Mouse (Mus musculus): ENCODE measurements around the gene Tm7sf3. TPM values are rescaled to one million over a fixed set of nuclear protein-coding genes. Genes with fewer than 3 reads are reported as not detected.

Gene Tm7sf3
- polyA plus RNA-seq, 1 experiment from 2014 or later = 32.5 TPM

DNA sequence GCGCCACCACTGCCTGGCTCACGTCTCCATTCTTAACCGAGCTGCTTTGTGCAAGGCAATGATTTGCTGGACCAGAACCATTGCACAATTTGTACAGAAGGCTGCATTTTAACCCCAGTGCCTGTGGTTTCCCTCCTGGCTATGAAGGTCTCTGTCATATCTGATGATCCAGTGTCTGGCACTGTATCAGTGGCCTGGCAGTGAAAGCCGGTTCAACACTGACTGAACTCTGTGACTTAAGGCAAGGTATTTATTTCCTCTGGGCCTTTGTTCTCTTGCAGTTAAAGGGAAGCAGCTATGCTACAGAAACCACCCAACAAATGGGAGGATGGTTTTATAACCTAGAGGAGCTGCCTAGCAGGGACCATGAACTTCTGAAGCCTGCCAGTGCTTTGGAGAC, 11.7 kb downstream of the Tm7sf3 start:
- H3K4me2 ChIP-seq (replicated peaks) = no peak overlapping the region
- H3K9me3 ChIP-seq = no peaks in the 10 kb centered on the region
- WGBS = 81% methylated on average over 4 of the region's 4 CpGs
- H3K4me3 ChIP-seq (replicated peaks) = no peak overlapping the region
- H3K4me1 ChIP-seq (replicated peaks) = peaks cover 7% of the 10 kb centered on the region
- ATAC-seq = no peak
- H3K27ac ChIP-seq = no peak overlapping the region
- no peaks in the 10 kb centered on the region for H3K36me3 ChIP-seq
- no peak overlapping the region for H3K9ac ChIP-seq
- no peaks in the 10 kb centered on the region for H3K27me3 ChIP-seq (replicated peaks)

DNA sequence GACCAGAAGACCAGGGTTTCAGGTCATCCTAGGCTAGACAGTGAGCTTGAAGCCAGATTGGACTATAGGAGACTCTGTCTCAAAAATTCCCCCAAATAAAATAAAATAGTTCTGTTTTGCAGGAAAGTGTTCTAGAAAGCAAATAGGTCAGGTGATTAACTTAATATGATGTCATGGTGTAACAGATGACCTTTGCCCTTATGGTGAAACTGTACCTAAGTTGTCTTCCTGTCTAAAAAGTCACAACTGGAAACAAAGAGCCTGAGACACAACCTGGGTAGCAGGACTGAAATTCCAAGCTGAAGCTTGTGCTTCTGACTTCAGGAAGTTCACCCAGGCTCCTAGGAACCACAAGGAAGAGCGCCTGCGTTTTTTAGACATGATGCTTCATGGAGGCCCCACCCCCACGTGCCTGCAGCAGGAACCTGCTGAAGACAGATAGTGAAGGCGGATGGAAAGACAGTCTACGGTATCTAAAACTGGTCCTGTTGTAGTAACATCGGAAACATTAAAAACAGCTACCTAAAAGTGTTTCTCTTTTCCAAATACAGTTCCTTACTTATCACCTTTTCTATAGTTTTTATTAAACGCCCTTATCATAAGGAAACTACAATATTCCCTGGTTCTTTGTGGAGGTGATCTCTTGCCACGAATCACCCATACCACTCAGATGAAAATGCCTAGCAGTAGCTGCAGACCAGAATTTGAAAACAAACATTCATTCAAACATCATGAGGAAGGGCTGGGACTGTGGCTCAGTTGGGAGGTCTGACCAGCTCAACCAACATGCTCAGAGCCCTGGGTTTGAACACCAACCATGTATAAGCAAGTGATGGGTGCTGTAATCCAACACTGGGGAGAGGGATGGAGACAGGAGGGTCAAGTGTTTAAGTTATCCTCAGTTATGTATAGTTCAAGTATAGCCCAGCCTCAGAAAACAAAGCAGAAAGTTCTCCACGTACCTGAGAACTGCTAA, 12.6 kb downstream of the Tm7sf3 start:
- H3K9ac ChIP-seq = no peak overlapping the region
- H3K4me1 ChIP-seq (replicated peaks) = peaks cover 7% of the 10 kb centered on the region
- ATAC-seq = no peak
- no peaks in the 10 kb centered on the region for H3K27me3 ChIP-seq (replicated peaks)
- WGBS = 75% methylated on average over 9 of the region's 9 CpGs
- no peaks in the 10 kb centered on the region for H3K36me3 ChIP-seq
- H3K4me2 ChIP-seq (replicated peaks) = no peak overlapping the region
- H3K4me3 ChIP-seq (replicated peaks) = no peak overlapping the region
- no peaks in the 10 kb centered on the region for H3K9me3 ChIP-seq
- H3K27ac ChIP-seq = no peak overlapping the region

DNA sequence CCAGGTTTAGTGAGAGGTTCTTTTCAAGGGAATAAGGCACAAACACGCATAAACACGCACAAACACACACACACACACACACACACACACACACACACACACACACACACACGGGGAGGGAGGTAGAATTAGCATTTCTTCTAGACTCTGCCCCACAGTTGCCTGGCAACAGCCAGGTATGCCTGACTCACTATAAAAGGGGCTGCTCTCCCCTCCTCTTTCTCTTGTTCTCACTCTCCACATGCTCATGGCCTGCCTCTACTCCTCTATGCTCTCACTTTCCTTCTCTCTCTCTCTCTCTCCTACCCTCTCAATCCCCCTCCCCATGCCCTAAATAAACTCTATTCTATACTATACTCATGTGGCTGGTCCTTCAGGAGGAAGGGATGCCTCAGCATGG, 14.5 kb downstream of the Tm7sf3 start:
- ATAC-seq = no peak
- Histone ChIP-seq H3K27ac (no peak overlapping the region), H3K9ac (no peak overlapping the region), H3K4me1 (replicated peaks) (peaks cover 5% of the 10 kb centered on the region), H3K9me3 (no peaks in the 10 kb centered on the region), H3K36me3 (no peaks in the 10 kb centered on the region), H3K27me3 (replicated peaks) (no peaks in the 10 kb centered on the region), H3K4me2 (replicated peaks) (no peak overlapping the region), H3K4me3 (replicated peaks) (no peak overlapping the region)
- WGBS = 86% methylated on average over 3 of the region's 3 CpGs

DNA sequence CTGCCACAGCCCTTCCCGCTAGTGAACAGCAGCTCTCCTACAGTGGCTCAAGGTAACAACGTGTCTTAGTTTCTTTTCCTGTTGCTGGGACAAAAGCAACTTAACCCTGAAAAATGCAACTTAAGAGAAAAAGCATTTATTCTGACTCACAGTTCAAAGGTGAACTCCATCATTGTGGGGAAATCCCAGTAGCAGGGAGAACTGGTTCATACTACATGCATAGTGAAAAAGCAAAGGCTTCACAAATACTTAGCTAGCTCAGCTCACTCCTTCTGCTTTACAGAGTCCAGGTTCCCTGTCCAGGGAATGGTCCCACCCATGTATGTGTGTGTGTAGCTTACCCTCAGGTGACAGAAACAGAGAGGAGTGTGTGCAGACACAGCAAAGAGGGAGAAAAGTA, 26.0 kb downstream of the Tm7sf3 start:
- no peak overlapping the region for H3K27ac ChIP-seq
- WGBS = 89% methylated on average over 2 of the region's 2 CpGs

DNA sequence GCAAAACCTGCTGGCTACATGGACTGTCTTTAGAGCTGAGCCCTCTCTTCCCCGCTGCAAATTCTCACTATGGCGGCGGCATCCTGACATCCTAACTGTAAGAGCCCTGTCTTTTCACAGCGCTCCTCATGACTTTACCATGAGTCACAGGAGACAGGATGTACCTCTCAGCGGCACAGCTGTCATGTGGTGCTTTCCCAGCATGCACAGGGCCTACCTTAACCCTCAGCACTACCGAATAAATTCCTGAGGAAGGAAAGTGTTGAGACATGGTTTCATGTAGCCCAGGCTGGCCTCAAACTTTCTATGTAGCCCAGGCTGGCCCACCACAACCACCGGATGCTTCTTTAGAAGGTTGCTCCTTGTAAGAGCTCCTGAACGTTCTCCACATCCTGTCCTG, 26.7 kb downstream of the Tm7sf3 start:
- Histone ChIP-seq H3K4me2 (replicated peaks) (no peak overlapping the region), H3K27ac (no peak overlapping the region), H3K4me3 (replicated peaks) (no peak overlapping the region), H3K36me3 (peaks cover 18% of the 10 kb centered on the region), H3K4me1 (replicated peaks) (no peaks in the 10 kb centered on the region), H3K9me3 (no peaks in the 10 kb centered on the region), H3K27me3 (replicated peaks) (no peaks in the 10 kb centered on the region), H3K9ac (no peak overlapping the region)
- ATAC-seq = no peak
- 93% methylated on average over 8 of the region's 8 CpGs for WGBS

More for the DNA sequence above, 26.0 kb downstream of the Tm7sf3 start:
- peak; percentile 60 for ATAC-seq
- Histone ChIP-seq H3K4me3 (replicated peaks) (no peak overlapping the region), H3K9me3 (no peaks in the 10 kb centered on the region), H3K36me3 (peaks cover 18% of the 10 kb centered on the region), H3K4me2 (replicated peaks) (no peak overlapping the region), H3K27me3 (replicated peaks) (no peaks in the 10 kb centered on the region), H3K9ac (no peak overlapping the region), H3K4me1 (replicated peaks) (no peaks in the 10 kb centered on the region)

DNA sequence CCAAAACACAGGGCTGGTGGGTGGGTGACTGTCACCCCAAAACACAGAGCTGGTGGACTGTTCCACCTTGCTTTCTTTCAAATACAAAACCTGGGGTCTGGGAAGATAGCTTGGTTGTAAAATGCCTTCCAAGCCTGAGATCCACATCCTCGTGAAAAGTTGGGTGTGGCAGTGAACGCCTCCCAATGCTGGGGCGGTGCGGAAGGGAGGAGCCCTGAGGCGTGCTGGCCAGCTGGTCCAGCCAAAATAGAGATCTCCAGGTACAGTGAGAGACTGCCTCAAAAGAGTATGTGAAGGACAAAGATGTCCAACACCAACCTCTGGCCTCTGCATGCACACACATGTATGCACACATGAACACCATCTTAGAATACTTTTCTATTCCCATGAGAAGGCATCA, 28.1 kb downstream of the Tm7sf3 start:
- Histone ChIP-seq H3K4me2 (replicated peaks) (no peak overlapping the region), H3K4me3 (replicated peaks) (no peak overlapping the region), H3K27me3 (replicated peaks) (no peaks in the 10 kb centered on the region), H3K36me3 (peaks cover 21% of the 10 kb centered on the region), H3K9ac (no peak overlapping the region), H3K9me3 (no peaks in the 10 kb centered on the region), H3K27ac (no peak overlapping the region), H3K4me1 (replicated peaks) (no peaks in the 10 kb centered on the region)
- no peak for ATAC-seq
- 92% methylated on average over 5 of the region's 5 CpGs for WGBS

DNA sequence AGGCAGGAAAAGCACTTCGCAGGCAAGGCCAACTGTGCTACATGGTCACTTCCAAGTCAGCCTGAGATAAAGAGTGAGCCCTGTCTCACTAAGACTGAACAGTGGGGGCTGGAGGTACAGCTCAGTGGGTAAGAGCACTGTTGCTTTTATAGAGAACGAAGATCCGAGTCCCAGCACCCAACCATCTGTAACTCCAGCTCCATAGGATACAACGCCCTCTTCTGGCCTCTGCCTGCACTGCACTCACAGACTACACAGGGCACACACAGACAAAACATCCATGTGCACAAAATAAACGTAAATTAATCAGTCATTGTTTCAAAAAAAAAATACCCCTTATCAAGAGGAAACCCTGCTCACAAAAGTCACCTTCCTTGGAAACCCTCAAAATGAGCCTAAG, 28.7 kb downstream of the Tm7sf3 start:
- Histone ChIP-seq H3K9me3 (no peaks in the 10 kb centered on the region), H3K4me1 (replicated peaks) (no peaks in the 10 kb centered on the region), H3K4me2 (replicated peaks) (no peak overlapping the region), H3K9ac (no peak overlapping the region), H3K27ac (no peak overlapping the region), H3K4me3 (replicated peaks) (no peak overlapping the region), H3K36me3 (peaks cover 24% of the 10 kb centered on the region), H3K27me3 (replicated peaks) (no peaks in the 10 kb centered on the region)
- WGBS = 94% methylated on average over 5 of the region's 5 CpGs
- no peak for ATAC-seq

DNA sequence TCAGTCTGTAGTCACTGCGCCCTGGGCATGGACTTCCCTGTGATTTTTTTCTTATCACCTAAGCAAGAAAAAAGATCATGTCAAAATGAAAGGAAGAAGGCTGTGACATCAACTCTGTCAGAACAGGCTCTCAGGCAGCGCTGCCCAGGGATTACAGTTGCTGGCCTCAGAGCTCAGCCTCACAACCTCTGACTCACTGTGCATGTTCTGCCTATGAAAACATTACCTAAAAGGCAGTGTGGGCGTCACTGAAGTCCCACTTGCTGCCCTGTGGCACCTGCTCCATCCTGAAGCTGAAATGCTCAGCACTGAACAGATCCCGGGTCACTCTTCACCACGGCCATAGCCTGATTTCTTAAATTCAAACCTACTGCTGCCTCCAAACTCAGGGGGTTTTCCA, 29.9 kb downstream of the Tm7sf3 start:
- Histone ChIP-seq H3K27me3 (replicated peaks) (no peaks in the 10 kb centered on the region), H3K9ac (no peak overlapping the region), H3K4me1 (replicated peaks) (no peaks in the 10 kb centered on the region), H3K27ac (no peak overlapping the region), H3K4me3 (replicated peaks) (no peak overlapping the region), H3K4me2 (replicated peaks) (no peak overlapping the region), H3K9me3 (no peaks in the 10 kb centered on the region), H3K36me3 (peaks cover 17% of the 10 kb centered on the region)
- no peak for ATAC-seq
- WGBS = 91% methylated on average over 5 of the region's 5 CpGs

DNA sequence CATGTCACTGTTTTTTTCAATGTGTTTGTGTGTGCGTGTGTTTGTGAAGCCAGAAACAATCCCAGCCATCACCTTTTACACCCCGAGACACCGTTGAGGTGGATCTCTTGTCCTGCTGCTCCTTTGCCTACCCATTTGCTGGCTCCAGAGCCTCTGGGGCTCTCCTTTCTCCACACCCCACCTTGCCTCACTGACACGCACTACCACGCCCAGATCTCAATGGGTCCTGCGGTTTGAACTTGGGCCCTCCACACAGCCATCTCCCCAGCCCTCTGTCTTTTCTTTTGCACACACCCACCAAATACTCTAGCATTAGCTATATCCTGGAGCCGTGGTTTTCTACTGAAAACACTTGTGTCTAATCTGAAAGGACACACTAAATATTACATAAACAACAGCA, 30.7 kb downstream of the Tm7sf3 start:
- H3K9me3 ChIP-seq = no peaks in the 10 kb centered on the region
- no peaks in the 10 kb centered on the region for H3K4me1 ChIP-seq (replicated peaks)
- H3K9ac ChIP-seq = no peak overlapping the region
- H3K4me2 ChIP-seq (replicated peaks) = no peak overlapping the region
- no peaks in the 10 kb centered on the region for H3K27me3 ChIP-seq (replicated peaks)
- ATAC-seq = peak; percentile 78
- WGBS = 88% methylated on average over 7 of the region's 7 CpGs
- H3K4me3 ChIP-seq (replicated peaks) = no peak overlapping the region
- H3K36me3 ChIP-seq = 0 out of 2 replicates have a peak, but pooled peaks cover 11% of the 10 kb centered on the region
- no peak overlapping the region for H3K27ac ChIP-seq

DNA sequence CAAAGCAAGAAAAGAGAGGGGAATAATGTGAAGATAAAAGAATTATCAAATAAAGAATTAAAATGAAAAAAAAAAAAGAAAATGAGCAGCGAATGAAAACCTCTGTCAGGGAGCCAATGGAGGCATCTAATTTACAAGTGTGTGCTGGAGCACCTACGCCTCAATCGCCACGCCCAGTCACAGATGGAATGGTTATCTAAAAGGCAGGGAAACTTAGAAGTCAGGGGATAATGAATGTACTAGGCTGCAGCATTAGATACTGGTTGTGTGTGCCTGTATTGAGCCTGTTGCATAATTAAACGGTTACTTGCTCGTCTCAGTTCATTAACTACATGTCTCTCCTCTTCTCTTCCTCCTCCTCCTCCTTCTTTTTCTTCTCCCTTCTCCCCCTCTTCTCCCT, 31.2 kb downstream of the Tm7sf3 start:
- 89% methylated on average over 6 of the region's 6 CpGs for WGBS
- Histone ChIP-seq H3K36me3 (0 out of 2 replicates have a peak, but pooled peaks cover 11% of the 10 kb centered on the region), H3K9ac (no peak overlapping the region), H3K27me3 (replicated peaks) (no peaks in the 10 kb centered on the region), H3K4me1 (replicated peaks) (no peaks in the 10 kb centered on the region), H3K4me3 (replicated peaks) (no peak overlapping the region), H3K9me3 (no peaks in the 10 kb centered on the region), H3K27ac (no peak overlapping the region), H3K4me2 (replicated peaks) (no peak overlapping the region)
- peak; percentile 78 for ATAC-seq

DNA sequence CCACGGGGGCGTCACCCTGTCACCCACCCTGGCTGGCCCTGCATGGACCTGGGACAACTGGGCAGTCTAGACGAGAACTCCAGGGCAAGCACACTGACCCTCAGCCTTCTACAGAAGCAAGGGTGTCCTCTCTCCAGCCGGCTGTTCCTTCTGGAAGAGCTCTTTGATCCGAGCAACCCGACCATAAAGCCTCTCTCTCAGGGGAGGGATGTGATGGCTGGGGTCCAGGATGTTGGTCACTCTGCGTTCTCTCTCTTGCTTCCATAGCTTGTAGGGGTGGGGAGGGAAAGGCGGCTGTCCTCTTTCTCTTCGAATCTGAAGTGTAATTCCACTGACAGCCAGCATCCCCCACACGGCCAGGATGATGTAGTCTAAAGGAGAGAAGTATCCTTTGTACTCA, 39.0 kb downstream of the Tm7sf3 start:
- 87% methylated on average over 10 of the region's 10 CpGs for WGBS
- peaks cover 33% of the 10 kb centered on the region for H3K36me3 ChIP-seq
- no peak for ATAC-seq

DNA sequence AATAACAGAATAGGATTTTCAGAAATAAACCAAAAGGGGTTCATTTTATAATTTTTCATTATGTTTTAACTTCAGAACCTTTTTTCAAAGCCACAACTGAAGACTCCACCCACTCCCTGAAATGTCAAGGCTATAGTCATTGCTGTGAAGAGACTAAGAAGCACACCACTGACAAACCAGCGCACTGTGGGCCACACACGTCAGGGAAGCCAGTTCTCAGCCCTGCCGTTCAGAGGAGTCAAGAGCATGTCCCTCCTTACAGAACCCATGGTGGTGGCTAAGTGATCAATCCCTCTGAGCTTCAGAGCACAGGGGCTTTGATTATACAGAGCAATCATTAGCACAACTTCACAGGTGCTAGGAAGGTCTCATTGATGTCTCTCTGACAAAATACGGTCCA, 40.0 kb downstream of the Tm7sf3 start:
- Histone ChIP-seq H3K36me3 (peaks cover 33% of the 10 kb centered on the region), H3K27ac (no peak overlapping the region), H3K4me3 (replicated peaks) (no peak overlapping the region), H3K4me1 (replicated peaks) (no peaks in the 10 kb centered on the region), H3K27me3 (replicated peaks) (no peaks in the 10 kb centered on the region), H3K4me2 (replicated peaks) (no peak overlapping the region), H3K9ac (no peak overlapping the region), H3K9me3 (no peaks in the 10 kb centered on the region)
- 81% methylated on average over 4 of the region's 4 CpGs for WGBS
- no peak for ATAC-seq

More for the DNA sequence above, 39.0 kb downstream of the Tm7sf3 start:
- no peak overlapping the region for H3K4me2 ChIP-seq (replicated peaks)
- no peak overlapping the region for H3K9ac ChIP-seq
- H3K9me3 ChIP-seq = no peaks in the 10 kb centered on the region
- no peak overlapping the region for H3K27ac ChIP-seq
- no peak overlapping the region for H3K4me3 ChIP-seq (replicated peaks)
- no peaks in the 10 kb centered on the region for H3K27me3 ChIP-seq (replicated peaks)
- H3K4me1 ChIP-seq (replicated peaks) = no peaks in the 10 kb centered on the region

DNA sequence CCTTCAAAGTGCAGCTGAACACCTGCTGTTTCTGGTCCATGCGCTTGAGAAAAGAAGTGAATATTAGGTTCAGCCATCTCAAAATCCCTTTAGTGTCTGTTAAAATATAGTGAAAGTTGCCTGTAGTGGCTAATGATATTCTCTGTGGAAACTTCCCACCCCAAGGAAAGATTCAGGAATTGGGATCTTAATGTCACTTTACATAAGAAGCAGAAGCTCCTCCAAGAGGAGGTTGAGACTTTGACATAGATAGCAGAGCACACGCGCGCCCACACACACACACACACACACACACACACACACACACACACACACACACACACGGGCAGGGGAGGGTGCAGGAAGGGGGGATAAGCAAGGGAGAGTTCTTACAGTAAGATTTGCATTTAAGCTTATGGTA, 57.5 kb downstream of the Tm7sf3 start:
- no peak overlapping the region for H3K9ac ChIP-seq
- 97% methylated on average over 5 of the region's 5 CpGs for WGBS

More for the DNA sequence above, 57.5 kb downstream of the Tm7sf3 start:
- ATAC-seq = no peak
- H3K4me2 ChIP-seq (replicated peaks) = no peak overlapping the region
- peaks cover 13% of the 10 kb centered on the region; the same call in 1 of the 2 replicates for H3K36me3 ChIP-seq
- H3K9me3 ChIP-seq = no peaks in the 10 kb centered on the region
- no peak overlapping the region for H3K27ac ChIP-seq
- H3K4me3 ChIP-seq (replicated peaks) = no peak overlapping the region
- no peaks in the 10 kb centered on the region for H3K27me3 ChIP-seq (replicated peaks)
- no peaks in the 10 kb centered on the region for H3K4me1 ChIP-seq (replicated peaks)
